Mouse (Mus musculus): Measurements from ENCODE around the gene Pef1.

- no peak for TF ChIP-seq CTCF (IDR thresholded peaks at IDR 0.05; ENCODE audit: extremely low read depth, insufficient read depth, insufficient read length, insufficient replicate concordance)
- no peak for TF ChIP-seq POLR2A (IDR thresholded peaks at IDR 0.05; ENCODE audit: low read depth, low read length)
Observed at GRCm38 (mm10) chr4:130175072-130175711, 72.8 kb downstream of the Pef1 start, which contains the start of gene Tinagl1.

Data from spleen, adult 2 months (tissue).